Mouse (Mus musculus): Measurements from ENCODE around the gene Dnah7b. TPM values are rescaled to one million over a fixed set of nuclear protein-coding genes. Genes with fewer than 3 reads are reported as not detected.
"Not testable (repeated sequence)": the region's sequence is repeated elsewhere in the genome, so short reads cannot be mapped to it uniquely, and the experiment has no call there.

The Dnah7b gene
- polyA plus RNA-seq, 1 experiment, result 0.01 TPM

GRCm38 (mm10) chr1:46077891-46078290 lies 11.8 kb downstream of the Dnah7b start:
- no peak overlapping the region for H3K4me3 ChIP-seq (ENCODE audit: low read depth, low read length)
- H3K36me3 ChIP-seq (ENCODE audit: control insufficient read depth, insufficient read depth, low read length), result no peaks in the 10 kb centered on the region
- WGBS, result 87% methylated on average over 2 of the region's 2 CpGs
- no peak overlapping the region for H3K27ac ChIP-seq (ENCODE audit: insufficient read depth, low read depth, low read length)
- TF ChIP-seq CTCF (IDR thresholded peaks at IDR 0.05; ENCODE audit: extremely low read depth, insufficient read length, insufficient replicate concordance, low read depth, low read length) (no peak), POLR2A (IDR thresholded peaks at IDR 0.05; ENCODE audit: low read depth, low read length) (no peak)
- H3K27me3 ChIP-seq (ENCODE audit: control insufficient read depth, insufficient read depth, low read length), result no peaks in the 10 kb centered on the region
- no peaks in the 10 kb centered on the region for H3K4me1 ChIP-seq (ENCODE audit: control insufficient read depth, insufficient read depth, insufficient read length, low read length)

GRCm38 (mm10) chr1:46100484-46100883 lies 34.4 kb downstream of the Dnah7b start:
- 64% methylated on average over 2 of the region's 2 CpGs for WGBS
- TF ChIP-seq POLR2A (IDR thresholded peaks at IDR 0.05; ENCODE audit: low read depth, low read length) (no peak), CTCF (IDR thresholded peaks at IDR 0.05; ENCODE audit: extremely low read depth, insufficient read length, insufficient replicate concordance, low read depth, low read length) (no peak)
- Histone ChIP-seq H3K4me3 (ENCODE audit: low read depth, low read length) (no peak overlapping the region), H3K4me1 (ENCODE audit: control insufficient read depth, insufficient read depth, insufficient read length, low read length) (no peaks in the 10 kb centered on the region), H3K36me3 (ENCODE audit: control insufficient read depth, insufficient read depth, low read length) (no peaks in the 10 kb centered on the region), H3K27ac (ENCODE audit: insufficient read depth, low read depth, low read length) (no peak overlapping the region), H3K27me3 (ENCODE audit: control insufficient read depth, insufficient read depth, low read length) (no peaks in the 10 kb centered on the region)

- not testable (repeated sequence) for H3K27me3 ChIP-seq (ENCODE audit: control insufficient read depth, insufficient read depth, low read length); H3K4me3 ChIP-seq (ENCODE audit: low read depth, low read length); H3K27ac ChIP-seq (ENCODE audit: insufficient read depth, low read depth, low read length); H3K36me3 ChIP-seq (ENCODE audit: control insufficient read depth, insufficient read depth, low read length); H3K4me1 ChIP-seq (ENCODE audit: control insufficient read depth, insufficient read depth, insufficient read length, low read length)
Measured at GRCm38 (mm10) chr1:46112606-46113005, 46.5 kb downstream of the Dnah7b start.

DNA sequence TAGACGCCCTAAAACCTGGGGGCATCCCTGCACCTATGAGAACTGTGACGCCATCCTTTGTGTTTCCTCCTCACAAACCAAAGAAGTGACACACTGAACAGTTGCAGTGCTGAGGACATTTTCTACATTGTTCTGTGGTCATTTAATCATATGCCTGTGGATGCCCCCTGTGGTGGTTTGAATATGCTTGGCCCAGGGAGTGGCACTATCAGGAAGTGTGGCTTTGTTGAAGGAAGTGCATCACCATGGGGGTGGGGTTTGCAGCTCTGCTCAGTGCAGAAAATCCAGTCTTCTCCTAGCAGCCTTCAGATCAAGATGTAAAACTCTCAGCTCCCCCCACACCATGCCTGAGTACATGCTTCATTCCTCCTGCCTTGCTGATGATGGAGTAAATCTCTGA lies 51.1 kb downstream of the Dnah7b start:
- WGBS, result 96% methylated on average over 2 of the region's 2 CpGs
- not testable (repeated sequence) for H3K4me3 ChIP-seq (ENCODE audit: low read depth, low read length); H3K27me3 ChIP-seq (ENCODE audit: control insufficient read depth, insufficient read depth, low read length); H3K27ac ChIP-seq (ENCODE audit: insufficient read depth, low read depth, low read length); H3K4me1 ChIP-seq (ENCODE audit: control insufficient read depth, insufficient read depth, insufficient read length, low read length); H3K36me3 ChIP-seq (ENCODE audit: control insufficient read depth, insufficient read depth, low read length)

GRCm38 (mm10) chr1:46128058-46128457 lies 61.9 kb downstream of the Dnah7b start:
- Histone ChIP-seq H3K27ac (ENCODE audit: insufficient read depth, low read depth, low read length) (no peak overlapping the region), H3K4me1 (ENCODE audit: control insufficient read depth, insufficient read depth, insufficient read length, low read length) (no peaks in the 10 kb centered on the region), H3K4me3 (ENCODE audit: low read depth, low read length) (no peak overlapping the region), H3K36me3 (ENCODE audit: control insufficient read depth, insufficient read depth, low read length) (no peaks in the 10 kb centered on the region), H3K27me3 (ENCODE audit: control insufficient read depth, insufficient read depth, low read length) (no peaks in the 10 kb centered on the region)
- WGBS, result 19% methylated on average over 4 of the region's 4 CpGs
- TF ChIP-seq POLR2A (IDR thresholded peaks at IDR 0.05; ENCODE audit: low read depth, low read length) (no peak), CTCF (IDR thresholded peaks at IDR 0.05; ENCODE audit: extremely low read depth, insufficient read length, insufficient replicate concordance, low read depth, low read length) (no peak)

DNA sequence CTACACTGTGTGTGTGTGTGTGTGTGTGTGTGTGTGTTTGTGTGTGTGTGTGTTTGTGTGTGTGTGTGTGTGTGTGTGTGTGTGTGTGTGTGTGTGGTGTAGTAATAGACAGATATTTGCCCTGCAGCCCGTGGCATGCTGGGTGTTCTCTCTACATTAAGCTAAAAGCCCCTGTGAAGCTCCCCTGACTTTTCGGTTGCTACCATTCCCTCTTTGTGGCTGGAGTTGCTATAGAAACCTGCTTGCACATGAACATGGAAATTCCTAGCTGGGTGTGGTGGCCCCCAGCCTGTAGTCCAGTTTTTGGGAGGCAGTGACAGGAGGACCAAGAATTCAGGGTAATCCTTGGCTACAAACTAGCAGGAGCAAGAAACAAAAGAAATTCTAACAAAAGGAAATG lies 130.7 kb downstream of the Dnah7b start:
- H3K36me3 ChIP-seq (ENCODE audit: control insufficient read depth, insufficient read depth, low read length); H3K4me1 ChIP-seq (ENCODE audit: control insufficient read depth, insufficient read depth, insufficient read length, low read length); H3K27me3 ChIP-seq (ENCODE audit: control insufficient read depth, insufficient read depth, low read length); H3K4me3 ChIP-seq (ENCODE audit: low read depth, low read length); H3K27ac ChIP-seq (ENCODE audit: insufficient read depth, low read depth, low read length): not testable (repeated sequence)
- 67% methylated on average over 2 of the region's 2 CpGs for WGBS

DNA sequence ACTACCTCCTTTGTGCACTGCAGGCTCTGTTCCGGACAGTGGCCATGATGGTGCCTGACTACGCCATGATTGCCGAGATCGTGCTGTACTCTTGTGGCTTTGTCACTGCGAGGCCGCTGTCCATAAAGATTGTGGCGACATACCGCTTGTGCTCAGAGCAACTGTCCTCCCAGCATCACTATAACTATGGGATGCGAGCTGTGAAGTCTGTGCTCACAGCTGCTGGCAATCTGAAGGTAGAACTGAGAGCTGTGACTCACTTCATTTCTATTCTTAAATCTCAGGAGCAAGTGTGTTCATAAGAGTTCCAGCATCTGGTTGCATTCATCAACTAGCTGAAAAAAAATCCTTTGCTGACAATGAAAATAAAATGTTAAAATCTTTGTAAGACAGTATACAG lies 135.1 kb downstream of the Dnah7b start:
- H3K27me3 ChIP-seq (ENCODE audit: control insufficient read depth, insufficient read depth, low read length); H3K27ac ChIP-seq (ENCODE audit: insufficient read depth, low read depth, low read length); H3K36me3 ChIP-seq (ENCODE audit: control insufficient read depth, insufficient read depth, low read length); H3K4me1 ChIP-seq (ENCODE audit: control insufficient read depth, insufficient read depth, insufficient read length, low read length); H3K4me3 ChIP-seq (ENCODE audit: low read depth, low read length): not testable (repeated sequence)
- WGBS, result 93% methylated on average over 9 of the region's 9 CpGs

- H3K36me3 ChIP-seq (ENCODE audit: control insufficient read depth, insufficient read depth, low read length); H3K27ac ChIP-seq (ENCODE audit: insufficient read depth, low read depth, low read length); H3K27me3 ChIP-seq (ENCODE audit: control insufficient read depth, insufficient read depth, low read length); H3K4me3 ChIP-seq (ENCODE audit: low read depth, low read length); H3K4me1 ChIP-seq (ENCODE audit: control insufficient read depth, insufficient read depth, insufficient read length, low read length): not testable (repeated sequence)
- WGBS, result 66% methylated on average over 2 of the region's 2 CpGs
Measured at GRCm38 (mm10) chr1:46210014-46210588, 144.0 kb downstream of the Dnah7b start.

DNA sequence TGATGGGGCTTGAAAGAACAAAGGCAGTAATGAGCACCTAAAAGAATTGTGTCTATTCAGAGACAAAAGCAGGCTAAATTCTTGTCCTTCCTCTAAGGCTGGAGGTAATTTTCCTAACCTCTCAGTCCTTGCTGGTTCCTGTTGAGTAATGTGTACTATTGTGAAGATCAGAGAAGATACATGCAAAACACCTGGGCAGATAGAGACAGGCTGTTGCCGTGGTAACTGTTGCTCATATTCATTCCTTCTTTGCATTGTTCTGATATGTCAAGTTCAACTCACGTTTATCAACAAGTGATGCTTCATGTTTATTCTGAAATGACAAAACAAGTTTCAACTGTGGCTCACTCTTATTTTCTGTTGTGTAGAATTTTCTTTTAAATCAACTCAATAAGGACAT lies 156.6 kb downstream of the Dnah7b start:
- not testable (repeated sequence) for H3K4me3 ChIP-seq (ENCODE audit: low read depth, low read length); H3K4me1 ChIP-seq (ENCODE audit: control insufficient read depth, insufficient read depth, insufficient read length, low read length); H3K27me3 ChIP-seq (ENCODE audit: control insufficient read depth, insufficient read depth, low read length); H3K27ac ChIP-seq (ENCODE audit: insufficient read depth, low read depth, low read length); H3K36me3 ChIP-seq (ENCODE audit: control insufficient read depth, insufficient read depth, low read length)
- WGBS, result 70% methylated on average over 2 of the region's 2 CpGs

- not testable (repeated sequence) for H3K36me3 ChIP-seq (ENCODE audit: control insufficient read depth, insufficient read depth, low read length)
Measured at GRCm38 (mm10) chr1:46226136-46226535, 160.0 kb downstream of the Dnah7b start.

DNA sequence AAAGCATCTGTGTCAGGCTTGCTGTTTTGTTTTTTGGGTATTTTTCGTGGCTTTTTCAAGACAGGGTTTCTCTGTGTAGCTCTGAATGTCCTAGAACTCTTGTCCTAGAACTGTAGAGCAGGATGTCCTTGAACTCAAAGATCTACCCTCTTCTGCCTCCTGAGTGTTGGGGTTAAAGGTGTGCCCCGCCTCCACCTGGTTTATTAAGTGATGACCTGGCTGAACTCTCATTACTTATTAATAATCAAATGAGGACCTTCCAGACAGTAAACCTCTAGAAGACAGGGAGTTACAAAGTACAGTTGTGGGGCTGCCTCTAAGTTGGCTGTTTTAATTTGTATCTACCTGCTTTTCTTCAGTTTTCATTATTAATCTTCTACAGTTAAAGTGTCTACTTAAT lies 202.7 kb downstream of the Dnah7b start:
- H3K36me3 ChIP-seq (ENCODE audit: control insufficient read depth, insufficient read depth, low read length); H3K27ac ChIP-seq (ENCODE audit: insufficient read depth, low read depth, low read length); H3K4me1 ChIP-seq (ENCODE audit: control insufficient read depth, insufficient read depth, insufficient read length, low read length); H3K4me3 ChIP-seq (ENCODE audit: low read depth, low read length); H3K27me3 ChIP-seq (ENCODE audit: control insufficient read depth, insufficient read depth, low read length): not testable (repeated sequence)
- 53% methylated on average over 2 of the region's 2 CpGs for WGBS

More at GRCm38 (mm10) chr1:46226136-46226535, 160.0 kb downstream of the Dnah7b start:
- H3K27me3 ChIP-seq (ENCODE audit: control insufficient read depth, insufficient read depth, low read length); H3K27ac ChIP-seq (ENCODE audit: insufficient read depth, low read depth, low read length); H3K4me3 ChIP-seq (ENCODE audit: low read depth, low read length); H3K4me1 ChIP-seq (ENCODE audit: control insufficient read depth, insufficient read depth, insufficient read length, low read length): not testable (repeated sequence)

All from small intestine, adult 2 months (tissue).